In the genomic region with DNA sequence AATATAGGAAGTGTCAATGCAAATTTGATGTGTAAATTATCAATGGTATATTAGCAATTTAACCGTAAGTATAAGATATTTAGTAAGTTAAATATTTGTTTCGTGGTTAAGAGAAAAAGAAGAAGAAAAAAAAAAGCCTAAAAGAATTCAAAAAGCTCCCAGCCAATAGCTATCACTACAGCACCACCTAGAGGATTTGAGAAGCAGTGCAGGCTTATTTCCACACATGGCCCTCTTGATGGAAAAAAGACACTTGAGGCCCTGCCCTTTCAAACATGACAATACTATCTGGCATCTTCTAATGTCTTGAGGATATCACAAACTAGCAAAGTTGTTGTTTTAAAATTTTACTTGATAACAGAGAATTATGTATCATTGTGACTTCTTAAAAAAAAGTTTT, we compare ENCODE assay signal across 10 mouse cellular contexts. TPM values are rescaled to one million over a fixed set of nuclear protein-coding genes. Genes with fewer than 3 reads are reported as not detected.
A peak's percentile ranks its signal among the peaks of the same experiment; 100 is the strongest.
DNase-seq lines count a peak whose midpoint lies in the region; ATAC-seq lines count a peak whose summit lies in the region.
"Had no signal": no experiment of that assay in that cellular context is flagged by ENCODE, and none has a peak within 500 bp of the region (broad histone marks: within the 10 kb centered on the region; RNA-seq: fewer than 3 reads in every experiment).

No protein-coding gene starts in this region.

- no peak overlapping the region for H3K27ac ChIP-seq in limb, embryonic 11.5 days (replicated peaks; ENCODE audit: low read depth, low read length)
- H3K27ac ChIP-seq in limb, embryonic 10.5 days, result no peak overlapping the region
- no peak overlapping the region for H3K27ac ChIP-seq in embryonic facial prominence, embryonic 13.5 days
- H3K27ac ChIP-seq: limb, embryonic 13.5 days had no signal

- H3K36me3 ChIP-seq in limb, embryonic 11.5 days (ENCODE audit: control insufficient read depth, insufficient read depth, low read length), result no peaks in the 10 kb centered on the region
- H3K36me3 ChIP-seq in limb, embryonic 10.5 days, result no peaks in the 10 kb centered on the region
- no peaks in the 10 kb centered on the region for H3K36me3 ChIP-seq in embryonic facial prominence, embryonic 13.5 days
- H3K36me3 ChIP-seq: limb, embryonic 13.5 days had no signal

- no peak for ATAC-seq in limb, embryonic 11.5 days (ENCODE audit: insufficient number of reproducible peaks, low FRiP score, low TSS enrichment, low read depth)
- ATAC-seq in embryonic facial prominence, embryonic 13.5 days (ENCODE audit: insufficient number of reproducible peaks, insufficient read depth, low FRiP score, low TSS enrichment, low read depth), result no peak

- peak; percentile 38 for DNase-seq in limb, embryonic 11.5 days (ENCODE audit: low spot score)
- no peak for DNase-seq in limb, embryonic 10.5 days (ENCODE audit: low spot score)
- DNase-seq in NIH3T3 (ENCODE audit: low read depth), result peak; percentile 56
- DNase-seq in mesoderm, embryonic 11.5 days (ENCODE audit: low read depth, low spot score), result peak; percentile 45
- DNase-seq in frontal cortex, postnatal 10 days (ENCODE audit: low spot score in 2 of 2), result no peak
- no peak for DNase-seq in layer of hippocampus, postnatal 36 days
- no peak for DNase-seq in spleen, postnatal 36 days (ENCODE audit: low spot score in 2 of 2)

- no peaks in the 10 kb centered on the region for H3K9me3 ChIP-seq in limb, embryonic 11.5 days (ENCODE audit: control insufficient read depth, low read length)
- no peaks in the 10 kb centered on the region for H3K9me3 ChIP-seq in limb, embryonic 10.5 days (replicated peaks)
- no peaks in the 10 kb centered on the region for H3K9me3 ChIP-seq in embryonic facial prominence, embryonic 13.5 days
- H3K9me3 ChIP-seq: limb, embryonic 13.5 days had no signal

- no peak overlapping the region for H3K4me3 ChIP-seq in limb, embryonic 11.5 days (ENCODE audit: low read depth, low read length)
- no peak overlapping the region for H3K4me3 ChIP-seq in limb, embryonic 10.5 days
- H3K4me3 ChIP-seq in embryonic facial prominence, embryonic 13.5 days, result no peak overlapping the region
- H3K4me3 ChIP-seq: limb, embryonic 13.5 days had no signal

- H3K4me1 ChIP-seq in limb, embryonic 11.5 days (ENCODE audit: control insufficient read depth, insufficient read depth, low read length), result no peaks in the 10 kb centered on the region
- H3K4me1 ChIP-seq in limb, embryonic 10.5 days, result no peaks in the 10 kb centered on the region
- no peaks in the 10 kb centered on the region for H3K4me1 ChIP-seq in embryonic facial prominence, embryonic 13.5 days
- H3K4me1 ChIP-seq: limb, embryonic 13.5 days had no signal

- H3K9ac ChIP-seq in limb, embryonic 11.5 days (ENCODE audit: low read length), result no peak overlapping the region
- H3K9ac ChIP-seq in embryonic facial prominence, embryonic 13.5 days, result no peak overlapping the region
- H3K9ac ChIP-seq: limb, embryonic 13.5 days had no signal

- no peaks in the 10 kb centered on the region for H3K27me3 ChIP-seq in limb, embryonic 11.5 days (ENCODE audit: control insufficient read depth, insufficient read depth, low read length)
- no peaks in the 10 kb centered on the region for H3K27me3 ChIP-seq in limb, embryonic 10.5 days (ENCODE audit: low read depth, poor library complexity, severe bottlenecking)
- H3K27me3 ChIP-seq in embryonic facial prominence, embryonic 13.5 days, result no peaks in the 10 kb centered on the region

- WGBS in limb, embryonic 11.5 days, result 39% methylated on average over 2 of the region's 2 CpGs
- WGBS in limb, embryonic 10.5 days, result 44% methylated on average over 2 of the region's 2 CpGs
- 11% methylated on average over 2 of the region's 2 CpGs for WGBS in embryonic facial prominence, embryonic 13.5 days

- H3K4me2 ChIP-seq in limb, embryonic 11.5 days (ENCODE audit: low read depth, severe bottlenecking), result no peak overlapping the region
- peak overlapping the region; percentile 30 for H3K4me2 ChIP-seq in embryonic facial prominence, embryonic 13.5 days
- H3K4me2 ChIP-seq: limb, embryonic 13.5 days had no signal

RNA-seq across cellular contexts. Expression of a gene that starts 20.7 kb away (rescaled TPM):
- not detected in 2 replicates for polyA plus RNA-seq in limb, embryonic 11.5 days (2014; fragmentation: Nextera tagmentation; extraction: Ambion mirVana)
- 0.33 TPM in 1 of 2 replicates, not detected in the other for polyA plus RNA-seq in limb, embryonic 10.5 days (2016; fragmentation: Nextera tagmentation; extraction: Ambion mirVana)
- 2.7 TPM in 1 of 2 replicates, not detected in the other for polyA plus RNA-seq in embryonic facial prominence, embryonic 13.5 days (2015; fragmentation: Nextera tagmentation; extraction: Ambion mirVana)
- total RNA-seq in layer of hippocampus, postnatal 36 days (2021), result 1 to 10 TPM in 1 of 2 experiments, not detected in 1; 2.3 TPM
- polyA plus RNA-seq: limb, embryonic 13.5 days; stomach, embryonic 14.5 days had no signal

Comparison
In these comparisons a context has a peak if more than half of its experiments do, and no peak if none do; other contexts are left out.
1. DNase-seq: peak in limb, embryonic 11.5 days (single experiment), NIH3T3 (single experiment) and mesoderm, embryonic 11.5 days (single experiment); none in limb, embryonic 10.5 days (single experiment), frontal cortex, postnatal 10 days (0 of 2), layer of hippocampus, postnatal 36 days (0 of 2) and spleen, postnatal 36 days (0 of 2).